Mouse (Mus musculus) ES-Bruce4 (cell line): ENCODE data around the gene Peak1.

ENCODE experiments used
- CTCF ChIP-seq: IDR thresholded peaks from one replicate; pipeline ENCODE4 v1.8.1; 2011; ENCODE audit warnings: low read depth, low read length
- POLR2A ChIP-seq: IDR thresholded peaks from one replicate; pipeline ENCODE4 v1.8.1; 2011; ENCODE audit warnings: low read length; ENCODE audit not compliant: insufficient read depth

DNA sequence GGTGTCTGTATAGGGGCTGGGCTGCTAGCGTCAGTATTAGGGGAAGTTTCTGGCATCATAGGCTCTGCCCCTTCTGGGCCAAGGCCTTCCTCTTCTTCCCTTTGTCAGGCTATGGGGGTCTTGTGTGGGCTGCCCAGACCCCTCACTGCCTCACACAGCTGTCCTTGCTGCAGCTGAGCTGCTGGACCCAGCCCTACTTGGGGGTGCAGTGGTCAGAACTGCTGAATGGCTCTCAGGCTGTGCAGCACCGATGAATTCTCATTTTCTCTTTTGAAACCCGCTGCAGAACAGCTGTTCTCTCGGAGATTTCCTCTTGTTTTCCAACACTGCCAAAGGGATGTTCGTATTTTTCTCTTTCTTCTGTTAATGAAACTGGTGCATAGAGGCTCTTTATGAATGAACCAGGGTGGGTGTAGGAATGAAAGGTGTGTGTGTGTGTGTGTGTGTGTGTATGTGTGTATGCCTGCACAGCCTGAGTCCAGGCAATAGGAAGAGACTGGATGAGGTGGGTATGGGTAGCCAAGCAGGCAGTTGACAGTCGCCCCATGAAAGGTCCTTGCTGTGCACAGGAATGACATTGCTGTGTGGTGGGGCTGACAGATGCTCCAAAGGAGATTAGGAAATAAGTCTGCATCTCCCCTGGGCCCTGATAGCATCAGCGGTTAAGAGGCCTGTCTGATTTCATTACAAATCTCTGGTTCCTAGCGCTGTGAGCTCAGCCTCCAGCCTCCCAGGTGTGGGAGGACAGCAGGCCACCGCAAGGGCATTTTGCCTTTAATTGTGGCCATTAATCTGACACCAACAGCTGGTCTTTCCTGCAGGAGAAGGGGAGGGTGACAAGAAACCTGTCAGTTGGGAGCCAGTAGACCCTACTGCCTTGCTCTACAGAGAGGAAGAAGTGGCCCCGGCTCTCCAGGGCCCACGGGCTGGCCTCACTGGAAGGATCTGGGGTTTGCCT lies 226.1 kb downstream of the Peak1 start:
- TF ChIP-seq CTCF, result no peak
- TF ChIP-seq POLR2A, result no peak
